Mouse (Mus musculus) MEL (cell line): ENCODE data around the gene Zdhhc14.

Source experiments
- CTCF ChIP-seq, 3 experiments: IDR thresholded peaks in 2 of 3; conservative IDR thresholded peaks in 1 of 3; 2 replicates each; pipeline ENCODE4 v1.5.1; 2011 to 2012; ENCODE audit warnings: low read length in 3 of 3, low read depth in 2 of 3, mild to moderate bottlenecking in 2 of 3, improper control_type of control experiment in 1 of 3, inconsistent platforms in 1 of 3, mixed read lengths in 1 of 3, moderate library complexity in 1 of 3; ENCODE audit not compliant: control insufficient read depth in 1 of 3, insufficient read depth in 1 of 3, poor library complexity in 1 of 3, severe bottlenecking in 1 of 3
- EP300 ChIP-seq, 2 experiments: IDR thresholded peaks; 2 replicates each; pipeline ENCODE4 v1.6.1; 2011; ENCODE audit warnings: improper control_type of control experiment in 2 of 2, low read length in 2 of 2, low read depth in 1 of 2, mild to moderate bottlenecking in 1 of 2
- ETS1 ChIP-seq: IDR thresholded peaks from 2 replicates; pipeline ENCODE4 v1.6.1; 2012; ENCODE audit warnings: low read depth, mild to moderate bottlenecking, inconsistent platforms, low read length, improper control_type of control experiment, moderate library complexity
- GATA1 ChIP-seq: IDR thresholded peaks from 2 replicates; pipeline ENCODE4 v1.6.1; 2011; ENCODE audit warnings: low read depth, low read length, improper control_type of control experiment
- JUND ChIP-seq: IDR thresholded peaks from 2 replicates; pipeline ENCODE4 v1.6.1; 2011; ENCODE audit warnings: low read depth, mild to moderate bottlenecking, improper control_type of control experiment, low read length
- KAT2A ChIP-seq: conservative IDR thresholded peaks from 2 replicates; pipeline ENCODE4 v1.6.1; 2012; ENCODE audit warnings: low read depth, low read length, improper control_type of control experiment, inconsistent platforms
- MAX ChIP-seq: IDR thresholded peaks from 2 replicates; pipeline ENCODE4 v1.6.1; 2011; ENCODE audit warnings: low read length, improper control_type of control experiment
- MEF2A ChIP-seq: IDR thresholded peaks from 2 replicates; pipeline ENCODE4 v1.6.1; 2014; ENCODE audit warnings: low read depth, mild to moderate bottlenecking, inconsistent platforms, low read length, improper control_type of control experiment; ENCODE audit not compliant: poor library complexity, insufficient replicate concordance, severe bottlenecking; ENCODE audit errors: extremely low read depth
- NRF1 ChIP-seq: IDR thresholded peaks from 2 replicates; pipeline ENCODE4 v1.6.1; 2014; ENCODE audit warnings: low read depth, mild to moderate bottlenecking, inconsistent platforms, low read length, improper control_type of control experiment, moderate library complexity; ENCODE audit not compliant: poor library complexity, insufficient read depth, severe bottlenecking
- POLR2A ChIP-seq, 2 experiments: IDR thresholded peaks; 2 replicates each; pipeline ENCODE4 v1.6.1; 2011 to 2012; ENCODE audit warnings: low read length in 2 of 2, mild to moderate bottlenecking in 2 of 2, control low read depth in 1 of 2, improper control_type of control experiment in 1 of 2, low read depth in 1 of 2, moderate library complexity in 1 of 2; ENCODE audit not compliant: control insufficient read depth in 1 of 2, insufficient read depth in 1 of 2, poor library complexity in 1 of 2
- POLR2AphosphoS5 ChIP-seq: IDR thresholded peaks from 2 replicates; pipeline ENCODE4 v1.6.1; 2012; ENCODE audit warnings: low read depth, borderline replicate concordance, mild to moderate bottlenecking, inconsistent platforms, low read length, moderate library complexity, mixed read lengths
- UBTF ChIP-seq: IDR thresholded peaks from 2 replicates; pipeline ENCODE4 v1.6.1; 2012; ENCODE audit warnings: low read depth, mild to moderate bottlenecking, inconsistent platforms, low read length, improper control_type of control experiment, moderate library complexity, borderline replicate concordance; ENCODE audit not compliant: insufficient read depth
- USF1 ChIP-seq: IDR thresholded peaks from 2 replicates; pipeline ENCODE4 v1.6.1; 2014; ENCODE audit warnings: low read depth, mild to moderate bottlenecking, inconsistent platforms, low read length, improper control_type of control experiment, moderate library complexity

GRCm38 (mm10) chr17:5687810-5688209 is 195.5 kb downstream of the Zdhhc14 start:
- TF ChIP-seq POLR2A (IDR thresholded peaks at IDR 0.05; ENCODE audit: control insufficient read depth in 1 of 2, insufficient read depth in 1 of 2, low read depth in 1 of 2, low read length in 2 of 2, poor library complexity in 1 of 2), result no peak
- TF ChIP-seq CTCF (IDR thresholded peaks at IDR 0.05 in 2 of 3, conservative IDR thresholded peaks at IDR 0.05 in 1 of 3; ENCODE audit: control insufficient read depth in 1 of 3, insufficient read depth in 1 of 3, low read depth in 2 of 3, low read length in 3 of 3, poor library complexity in 1 of 3, severe bottlenecking in 1 of 3), result no peak
- no peak for TF ChIP-seq EP300 (IDR thresholded peaks at IDR 0.05; ENCODE audit: low read depth in 1 of 2, low read length in 2 of 2)
- TF ChIP-seq POLR2AphosphoS5, result no peak
- no peak for TF ChIP-seq MAX
- TF ChIP-seq GATA1, result no peak
- TF ChIP-seq NRF1, result no peak
- no peak for TF ChIP-seq JUND
- no peak for TF ChIP-seq USF1
- TF ChIP-seq UBTF, result no peak
- no peak for TF ChIP-seq ETS1
- TF ChIP-seq KAT2A, result no peak
- TF ChIP-seq MEF2A, result no peak
